Mouse (Mus musculus) ovary, postnatal 14 days (tissue): ENCODE results near the gene Fam13a.

ENCODE experiments used
- DNase-seq: peaks from one replicate; pipeline ENCODE4 v3.0.0; 2022; ENCODE audit warnings: low spot score

Fam13a gene

DNA sequence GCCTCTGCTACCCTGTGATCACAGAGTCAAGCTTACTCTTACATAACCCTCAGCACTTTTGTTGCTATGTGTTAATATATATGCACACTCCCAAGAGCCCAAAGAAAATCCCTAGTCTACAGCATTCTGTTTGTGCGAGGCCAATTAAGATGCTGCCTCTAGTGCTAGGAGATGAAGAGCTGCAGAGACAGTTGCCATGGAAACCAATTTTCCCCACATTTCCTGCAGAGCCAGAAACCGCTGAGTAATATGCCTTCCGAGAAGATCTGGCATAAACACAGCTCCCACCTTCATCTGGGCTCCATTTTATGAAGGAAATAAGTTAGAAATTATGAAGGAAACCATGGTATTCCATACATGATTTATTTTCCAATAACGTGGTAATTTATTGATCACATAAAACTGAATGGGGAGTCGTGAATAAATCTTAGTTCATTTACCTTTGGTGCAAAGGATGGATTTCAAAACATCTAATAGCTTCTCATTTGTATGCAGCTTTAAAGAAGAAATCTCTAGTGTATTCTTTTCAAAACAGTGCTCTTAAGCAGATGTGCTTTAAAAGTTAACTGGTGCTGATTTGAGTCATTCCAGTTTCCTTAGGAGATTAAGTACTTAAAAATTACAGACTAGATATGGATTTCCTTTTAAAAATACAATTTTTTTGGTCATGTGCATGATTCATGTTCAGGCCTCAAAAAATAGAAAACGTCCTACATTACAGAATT is 91.0 kb downstream of the Fam13a start:
- no peak for DNase-seq

DNA sequence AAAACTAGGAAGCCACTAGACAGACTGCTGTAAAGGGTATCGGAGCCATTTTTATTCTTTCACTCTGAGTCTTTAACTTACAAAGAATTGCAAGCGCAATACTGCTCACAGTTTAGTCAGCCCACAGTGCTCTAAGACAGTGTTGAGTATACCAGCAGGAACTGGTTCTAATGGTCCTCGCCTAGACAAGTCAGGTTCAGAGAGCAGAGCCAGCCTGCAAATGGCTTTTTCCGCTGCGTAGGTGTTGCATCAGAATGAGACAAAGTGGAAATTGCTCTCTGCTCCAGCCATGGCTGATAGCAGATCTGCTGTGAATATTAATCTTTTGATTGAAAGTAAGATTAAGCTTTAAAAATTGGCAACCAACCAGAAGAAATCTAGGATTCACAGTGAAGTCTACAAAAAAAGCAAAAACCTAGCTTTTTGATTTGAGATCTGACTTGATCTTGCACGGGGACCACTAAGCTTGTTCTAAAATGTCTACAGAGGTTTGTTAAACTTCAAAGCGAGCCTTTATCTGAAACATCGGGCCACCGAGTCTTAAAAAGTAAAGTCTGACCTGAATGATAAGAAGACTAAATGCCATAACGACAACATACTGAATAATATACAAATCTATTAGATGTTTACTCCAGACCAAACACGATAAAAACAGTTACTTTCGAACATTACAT is 91.7 kb downstream of the Fam13a start:
- no peak for DNase-seq

DNA sequence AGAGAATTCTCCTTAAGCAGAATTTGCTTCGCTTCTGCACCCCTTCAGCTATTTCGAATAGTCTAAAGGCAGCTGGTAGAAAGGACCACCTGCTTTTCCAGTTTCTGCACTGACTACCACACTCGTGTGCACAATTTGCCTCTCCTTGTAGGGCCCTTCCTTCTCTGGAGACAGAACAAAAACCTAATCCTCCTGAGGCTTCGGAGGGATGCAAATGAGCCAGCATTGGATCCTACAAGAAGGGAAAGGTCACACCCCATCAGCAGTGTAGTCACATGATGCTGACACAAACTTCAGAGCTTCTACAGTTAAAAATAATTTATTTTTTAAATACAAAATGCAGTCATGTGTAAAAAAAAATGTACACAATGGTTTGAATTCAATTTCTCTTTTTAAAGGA is 93.2 kb downstream of the Fam13a start:
- DNase-seq, result no peak

DNA sequence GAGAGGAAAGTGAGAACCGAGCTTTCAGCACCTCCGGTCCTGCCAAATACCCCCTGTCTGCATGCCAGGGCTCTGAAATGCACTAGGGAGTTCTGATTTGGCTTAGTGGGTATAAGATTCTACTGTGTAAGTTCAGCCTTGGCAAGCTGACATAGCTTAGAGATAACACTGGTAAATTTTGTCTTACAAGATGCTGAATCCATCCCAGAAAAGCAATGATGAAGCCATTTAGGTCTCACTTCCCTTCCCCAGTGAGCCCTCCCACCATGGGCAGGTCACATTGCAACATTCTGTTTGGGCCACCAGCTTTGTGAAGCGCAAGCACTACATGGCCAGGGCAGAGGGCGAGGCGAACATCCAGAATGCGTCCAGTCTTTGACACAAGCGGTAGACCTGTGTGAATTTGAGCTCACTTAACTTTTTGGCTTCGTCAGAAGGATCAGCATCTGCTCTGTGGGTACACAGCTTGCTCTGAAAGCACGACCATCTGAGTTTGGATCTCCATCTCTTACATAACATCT is 94.4 kb downstream of the Fam13a start:
- DNase-seq, result no peak

DNA sequence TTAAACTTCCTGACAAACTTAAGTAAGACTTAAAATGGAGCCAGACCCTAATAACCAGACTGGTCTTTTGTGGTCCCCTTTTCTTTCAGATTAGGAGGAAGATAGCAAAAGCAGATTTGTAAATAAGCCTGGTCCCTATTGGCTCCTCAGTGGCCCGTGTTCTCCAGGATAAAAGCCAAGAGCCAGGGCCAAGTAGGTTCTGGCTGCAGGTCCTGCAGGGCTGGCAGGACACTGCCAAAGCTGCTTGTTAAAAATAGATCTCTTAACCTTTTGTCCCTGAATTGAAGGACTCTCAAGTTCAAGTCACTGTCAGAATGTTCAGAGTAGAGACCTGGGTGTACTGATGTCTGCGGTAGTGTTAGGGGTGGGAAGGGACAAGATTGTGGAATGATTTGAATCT is 96.5 kb downstream of the Fam13a start:
- no peak for DNase-seq

DNA sequence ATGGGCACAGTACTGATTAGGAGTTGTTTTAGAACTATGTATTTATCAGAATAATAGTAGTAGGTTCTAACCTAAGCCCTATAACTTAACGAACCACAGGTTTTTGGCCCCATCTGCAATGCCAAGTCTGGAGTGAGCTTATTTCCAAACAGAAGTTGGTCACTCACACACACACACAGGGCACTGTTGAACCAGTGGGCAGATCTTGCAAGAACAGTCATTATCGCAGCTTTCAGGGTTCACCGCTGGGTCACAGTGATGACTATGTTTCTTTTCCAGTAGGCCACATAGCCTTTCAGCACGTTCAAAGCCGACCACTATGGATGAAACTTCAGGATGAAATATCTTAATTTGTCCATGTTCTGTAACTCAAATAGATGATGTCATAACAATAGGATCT is 101.8 kb downstream of the Fam13a start:
- DNase-seq, result no peak

DNA sequence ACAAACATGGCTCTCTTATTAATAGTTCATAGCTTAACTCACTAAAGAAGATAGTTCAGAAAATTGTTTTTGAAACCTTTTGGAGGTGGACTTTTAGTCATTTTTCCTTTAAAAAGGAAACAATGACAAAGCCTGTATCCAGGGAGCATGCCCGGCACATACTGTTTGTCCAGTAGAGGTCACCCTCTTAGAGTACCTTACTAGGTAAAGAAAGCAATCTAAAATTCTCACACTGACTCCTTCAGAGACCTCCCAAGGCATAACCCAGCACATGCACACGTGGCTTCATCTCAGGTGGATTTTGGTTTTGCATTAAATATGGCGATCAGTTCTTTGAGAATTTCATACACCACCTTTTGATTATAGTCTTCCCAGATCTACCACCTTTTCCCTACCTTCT is 102.7 kb downstream of the Fam13a start:
- DNase-seq, result no peak

DNA sequence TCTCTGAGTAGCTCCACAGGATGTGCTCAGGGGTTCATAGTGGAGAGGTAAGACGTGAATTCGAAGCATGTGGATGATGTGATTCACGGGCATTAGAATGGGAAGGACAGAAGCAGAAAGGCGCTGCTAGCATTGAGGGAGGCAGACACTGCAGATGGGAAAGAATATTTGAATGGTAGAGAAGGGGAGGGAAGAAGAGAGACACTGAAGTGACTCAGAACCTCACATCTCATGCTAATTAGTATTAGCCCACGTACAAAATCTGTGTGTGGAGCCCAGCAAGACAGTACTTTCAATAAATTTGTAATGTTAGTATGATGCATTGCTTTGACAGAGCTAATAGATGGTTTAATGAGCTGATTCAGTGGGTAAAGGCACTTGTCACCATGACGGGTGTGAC is 103.6 kb downstream of the Fam13a start:
- DNase-seq, result no peak

DNA sequence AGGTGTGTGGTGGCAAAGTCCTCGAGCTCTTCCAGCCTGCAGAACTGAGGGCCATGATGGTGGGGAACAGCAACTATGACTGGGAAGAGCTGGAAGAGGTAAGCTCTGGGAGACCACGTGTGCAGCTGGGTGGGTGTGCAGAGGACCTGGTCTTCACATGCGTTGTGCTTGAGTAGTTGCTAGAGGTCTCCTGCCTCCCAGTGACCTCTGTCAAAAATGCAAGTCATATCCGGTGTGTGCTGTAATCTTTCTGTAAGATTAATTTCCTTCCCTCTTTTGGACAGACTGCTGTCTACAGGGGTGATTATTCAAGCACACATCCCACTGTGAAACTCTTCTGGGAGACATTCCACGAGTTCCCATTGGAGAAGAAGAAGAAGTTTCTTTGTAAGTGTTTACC is 107.9 kb downstream of the Fam13a start:
- no peak for DNase-seq

DNA sequence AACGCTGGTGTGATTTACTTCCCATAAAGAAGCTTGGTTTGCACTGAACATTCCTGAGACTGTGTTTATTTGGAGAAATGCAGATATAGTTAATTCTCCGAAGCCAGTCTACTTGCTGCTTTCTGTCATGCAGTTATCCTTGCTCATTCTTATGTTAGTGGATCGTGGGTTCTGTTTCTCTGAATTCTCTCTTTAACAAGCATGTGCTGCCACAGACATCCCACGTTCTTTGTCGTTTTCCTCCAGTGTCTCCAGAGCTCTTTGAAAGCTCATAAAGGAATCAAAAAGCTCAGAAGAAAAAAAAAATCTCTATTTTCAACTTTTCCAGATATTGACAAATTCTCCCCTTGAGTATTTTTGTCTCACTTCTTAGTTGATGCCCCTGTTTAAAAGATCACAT is 110.4 kb downstream of the Fam13a start:
- no peak for DNase-seq

DNA sequence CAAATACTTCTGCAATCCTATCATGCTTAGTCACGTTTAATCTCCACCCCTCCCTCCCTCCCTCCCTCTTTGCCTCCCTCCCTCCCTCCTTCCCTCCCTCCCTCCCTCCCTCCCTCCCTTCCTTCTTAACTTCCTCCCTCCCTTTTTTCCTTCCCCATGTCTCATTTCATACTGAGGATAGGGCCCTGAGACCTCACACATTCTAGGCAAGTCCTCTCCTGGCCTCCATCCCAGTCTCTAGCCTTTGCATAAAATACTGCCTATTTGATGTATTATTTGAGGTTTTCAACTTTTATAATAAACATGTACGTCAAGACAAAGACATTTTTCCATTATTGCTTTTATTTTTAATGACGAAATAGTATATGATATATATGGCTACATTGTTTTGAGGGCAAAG is 110.8 kb downstream of the Fam13a start:
- DNase-seq, result no peak

DNA sequence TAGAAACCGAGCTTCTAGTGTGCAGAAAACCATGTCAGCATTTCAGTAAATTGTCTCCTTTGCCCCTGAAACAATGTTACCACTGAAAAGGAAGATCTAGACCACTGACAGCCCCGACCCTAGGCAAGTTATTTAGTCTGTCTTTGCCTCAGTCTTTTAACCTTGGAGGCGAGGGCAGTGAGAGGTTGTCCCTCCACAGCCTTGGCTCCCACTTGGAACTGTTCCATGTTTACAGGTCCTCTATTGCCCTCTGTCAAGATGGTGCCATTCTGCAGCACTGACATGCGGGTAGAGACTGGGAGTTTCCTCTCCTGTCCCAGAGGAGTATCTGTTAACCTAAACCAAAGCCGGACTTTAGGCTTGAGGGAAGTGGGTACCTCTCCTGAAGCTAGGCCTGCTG is 111.5 kb downstream of the Fam13a start:
- DNase-seq, result no peak

DNA sequence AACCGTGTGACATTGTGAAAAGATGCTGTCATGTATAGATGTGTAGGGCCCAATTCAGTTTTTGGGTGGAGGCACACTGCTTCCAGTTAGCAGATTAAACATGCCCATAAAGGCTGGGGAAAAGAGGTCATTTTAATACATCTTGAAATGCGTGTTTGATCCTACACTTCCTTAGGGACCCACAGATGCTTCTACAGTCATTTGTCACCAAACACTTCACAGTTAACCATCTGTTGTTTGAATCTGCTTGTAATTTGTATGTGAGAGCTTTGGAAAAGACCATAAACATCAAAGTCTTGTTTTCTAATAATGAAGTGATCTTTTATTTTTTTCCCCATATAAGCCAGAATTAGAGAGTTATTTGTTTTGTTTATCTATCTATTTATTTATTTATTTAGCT is 116.6 kb downstream of the Fam13a start:
- DNase-seq, result no peak

DNA sequence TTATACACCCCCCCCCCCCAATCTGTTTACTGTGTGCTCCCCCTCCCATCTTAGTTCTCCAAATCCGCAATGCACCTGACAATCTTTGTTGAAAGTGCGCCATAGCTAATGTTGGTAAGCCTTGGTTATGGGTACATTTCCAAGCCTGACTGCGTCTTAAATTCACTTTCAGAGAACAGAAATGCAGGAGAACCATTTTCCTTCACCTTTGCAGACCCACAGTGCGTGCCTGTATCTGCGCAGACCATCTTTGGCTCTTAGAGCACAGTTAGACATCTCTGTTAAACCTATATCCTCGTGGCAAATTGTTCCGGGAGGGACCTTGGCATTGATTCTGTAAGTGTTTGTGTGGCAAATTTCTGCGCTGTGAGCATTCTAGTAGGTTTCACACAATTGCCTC is 117.0 kb downstream of the Fam13a start:
- DNase-seq, result no peak

DNA sequence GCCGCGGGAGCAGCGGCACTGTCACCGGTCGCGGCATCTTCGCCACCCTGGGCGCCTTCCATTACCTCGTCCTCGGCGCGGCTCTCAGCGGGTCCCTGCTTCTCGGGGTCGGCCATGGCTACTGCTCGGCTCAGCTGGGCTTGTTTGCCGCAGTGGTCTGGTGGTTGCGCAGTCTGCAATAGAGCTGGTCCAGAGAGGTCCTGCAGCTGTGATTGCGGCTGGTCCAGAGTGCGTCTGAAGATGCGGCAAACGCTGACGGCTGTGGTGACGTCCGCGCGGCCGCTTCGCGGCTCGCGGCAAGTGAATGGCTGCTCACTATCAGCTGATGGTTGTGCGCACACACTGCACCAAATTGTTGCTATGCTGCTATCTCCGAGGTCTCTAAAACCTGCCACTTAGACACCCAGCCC is 117.5 kb downstream of the Fam13a start, which contains the start of gene Nap1l5:
TSS of gene Nap1l5 (minus strand) at position 225 of the 410 bp plus-strand sequence.
- DNase-seq, result no peak

DNA sequence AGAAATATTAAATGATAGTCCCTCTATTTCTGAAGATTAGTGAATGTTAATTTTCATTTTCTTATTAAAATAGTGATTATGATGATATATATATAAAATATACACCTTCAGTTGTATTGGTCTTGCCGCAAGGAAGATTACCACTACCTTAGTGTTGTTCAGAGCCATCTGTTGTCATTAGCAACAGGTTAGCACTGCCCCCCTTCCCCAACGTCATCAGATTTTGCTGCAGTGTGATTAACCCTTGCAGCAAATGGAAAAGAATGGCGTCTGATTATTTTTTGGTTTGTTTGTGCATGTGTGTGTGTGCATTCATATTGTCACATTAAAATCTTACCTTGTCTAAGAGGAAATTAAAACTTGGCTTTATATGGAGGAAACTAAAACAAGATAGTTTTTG is 119.8 kb downstream of the Fam13a start:
- no peak for DNase-seq

DNA sequence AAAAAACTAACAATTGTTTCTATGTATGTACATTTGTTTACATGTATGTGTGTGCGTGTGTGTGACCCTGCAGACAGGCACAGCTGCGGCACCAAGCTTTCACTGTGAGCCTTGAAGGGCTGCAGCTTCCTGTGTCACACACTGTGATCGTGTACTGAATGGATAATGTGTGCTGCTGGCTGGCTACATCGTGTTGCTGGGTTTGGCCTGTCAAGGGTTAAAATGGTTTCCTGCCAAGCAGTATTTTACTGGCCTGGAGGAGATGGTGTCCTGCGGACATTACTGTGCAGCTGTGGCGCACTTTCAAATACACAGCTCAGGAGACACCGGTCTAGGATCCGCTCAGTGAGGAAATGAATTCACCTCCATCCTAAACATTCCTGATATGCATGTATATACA is 121.2 kb downstream of the Fam13a start:
- DNase-seq, result no peak

DNA sequence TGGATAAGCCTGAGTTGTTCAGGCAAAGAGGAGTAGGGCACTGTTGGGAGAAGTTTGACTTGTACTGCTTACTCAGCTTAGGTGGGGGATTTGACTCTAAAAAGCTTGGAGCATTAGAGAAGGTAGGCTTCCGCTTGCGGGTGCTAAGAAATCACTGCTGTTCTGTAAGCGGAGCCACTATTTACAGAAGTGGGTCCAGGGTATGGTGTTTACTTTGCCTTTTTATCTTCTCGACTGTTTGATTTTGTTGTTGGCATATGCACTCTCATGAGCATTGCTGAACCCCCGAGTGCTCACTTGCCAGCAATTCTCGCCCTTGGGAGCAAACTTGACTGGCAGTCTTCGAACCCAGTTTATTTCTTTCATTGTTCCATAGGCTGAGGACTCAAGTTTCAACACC is 123.8 kb downstream of the Fam13a start:
- no peak for DNase-seq

DNA sequence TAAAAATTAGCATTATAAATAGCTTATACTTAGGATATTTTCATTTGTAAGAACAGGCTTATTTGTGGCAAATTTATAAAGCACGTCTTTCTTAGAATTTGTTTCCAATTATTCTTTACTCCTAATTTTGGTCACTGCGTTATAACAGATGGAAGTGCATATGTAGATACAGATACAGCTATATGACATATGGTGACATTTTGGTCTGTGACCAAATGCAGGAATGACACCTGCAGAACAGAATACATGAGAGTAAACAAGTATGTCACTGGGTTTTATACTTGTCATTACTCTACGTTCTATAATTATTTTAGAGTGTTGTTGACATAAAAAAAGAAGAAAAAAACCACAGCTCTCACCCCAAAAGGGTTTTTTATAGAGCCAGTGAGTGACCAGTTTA is 125.3 kb downstream of the Fam13a start:
- DNase-seq, result no peak

DNA sequence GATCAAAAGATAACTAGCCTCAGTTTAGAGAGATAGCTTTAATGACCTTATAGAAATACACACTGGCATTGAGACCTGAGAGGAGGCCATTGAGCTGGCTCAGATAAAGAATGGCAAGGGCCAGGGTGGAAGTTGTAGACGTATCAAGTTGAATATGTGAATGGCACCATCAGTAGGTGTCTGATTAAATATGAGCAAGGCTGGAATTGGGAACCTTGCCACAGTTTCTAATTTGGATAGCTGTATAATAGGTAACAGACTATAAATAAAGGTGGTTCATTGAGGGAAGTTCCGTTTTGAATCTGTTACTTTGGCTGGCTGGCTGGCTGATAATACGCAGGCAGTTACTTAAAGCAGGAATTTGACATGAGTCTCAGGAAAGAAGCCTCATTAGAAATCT is 127.7 kb downstream of the Fam13a start:
- DNase-seq, result no peak

DNA sequence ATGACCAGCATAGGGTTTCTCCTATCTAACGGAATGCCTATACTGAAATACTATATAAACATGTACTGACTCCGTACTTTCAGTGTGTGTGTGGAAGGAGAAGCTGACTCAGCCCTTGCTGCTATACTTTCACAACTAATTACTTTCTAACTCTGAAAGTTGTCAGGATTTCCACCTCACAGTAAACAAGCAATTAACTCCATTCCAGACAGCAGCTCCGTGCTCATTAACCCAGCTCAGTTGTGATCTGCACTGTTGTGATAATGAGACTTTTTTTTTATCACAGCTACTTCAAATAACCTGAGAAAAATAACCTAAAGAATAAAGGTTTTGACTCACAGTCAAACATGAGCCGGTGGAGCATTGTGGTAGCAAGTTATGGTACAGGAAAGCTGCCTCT is 129.4 kb downstream of the Fam13a start:
- no peak for DNase-seq

DNA sequence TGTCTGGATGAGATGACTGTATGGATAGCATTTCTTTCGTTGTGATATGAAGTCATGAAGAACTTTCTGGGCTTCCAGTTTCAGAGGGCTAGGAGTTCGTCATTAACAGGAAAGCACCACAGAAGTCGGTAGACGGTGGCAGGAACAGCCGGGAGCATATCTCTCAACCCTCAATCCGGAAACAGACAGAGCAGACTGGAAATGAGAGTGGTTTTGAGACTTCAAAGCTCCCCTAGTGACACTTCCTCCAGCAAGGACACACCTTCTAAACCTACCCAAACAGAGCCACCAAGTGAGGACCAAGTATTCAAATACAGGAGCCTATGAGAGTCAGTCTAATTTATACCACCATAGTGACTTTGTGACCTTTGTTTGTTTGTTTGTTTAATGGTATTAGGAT is 131.0 kb downstream of the Fam13a start:
- no peak for DNase-seq

DNA sequence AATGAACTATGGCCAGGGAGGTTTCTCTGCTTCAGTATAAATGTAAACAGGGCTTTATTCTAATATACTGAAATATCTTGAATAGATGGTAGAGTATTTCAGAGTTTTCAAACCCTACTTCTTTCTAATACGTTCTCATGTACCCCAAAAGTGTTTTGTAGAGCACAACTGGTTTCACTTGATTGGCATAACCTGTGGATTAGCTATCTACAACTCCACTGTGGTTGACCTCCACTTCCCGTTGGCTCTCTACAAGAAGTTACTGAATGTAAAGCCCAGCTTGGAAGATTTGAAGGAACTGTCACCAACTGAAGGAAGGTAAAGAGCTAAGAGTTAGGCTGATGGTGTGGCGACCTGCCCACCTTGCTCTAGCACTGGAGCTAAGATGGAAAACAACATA is 134.4 kb downstream of the Fam13a start:
- no peak for DNase-seq

DNA sequence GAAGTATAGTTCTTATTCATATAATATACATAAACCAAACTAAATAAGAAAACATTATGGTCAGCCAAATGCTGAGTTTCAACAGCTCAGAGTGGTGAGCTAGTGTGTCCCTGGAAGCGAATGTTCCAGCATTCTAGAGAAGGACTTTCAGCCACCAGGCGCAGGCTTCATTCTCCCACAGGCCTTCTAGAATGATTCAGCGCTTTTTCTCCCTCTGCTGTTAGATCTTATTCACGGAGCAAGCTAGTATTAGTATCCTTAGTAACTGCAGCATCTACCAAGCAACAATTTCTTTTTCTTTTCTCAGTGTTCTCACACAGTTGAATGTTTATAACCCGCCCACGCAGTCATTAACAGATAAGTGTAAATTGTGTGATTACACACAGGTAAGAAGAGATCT is 142.1 kb downstream of the Fam13a start:
- no peak for DNase-seq
